Mouse (Mus musculus): ENCODE results near the gene Rgs3. TPM values are rescaled to one million over a fixed set of nuclear protein-coding genes. Genes with fewer than 3 reads are reported as not detected.
A peak's percentile ranks its signal among the peaks of the same experiment; 100 is the strongest.

Gene Rgs3
- polyA plus RNA-seq, 1 experiment from 2014 or later, result 56.9 TPM

DNA sequence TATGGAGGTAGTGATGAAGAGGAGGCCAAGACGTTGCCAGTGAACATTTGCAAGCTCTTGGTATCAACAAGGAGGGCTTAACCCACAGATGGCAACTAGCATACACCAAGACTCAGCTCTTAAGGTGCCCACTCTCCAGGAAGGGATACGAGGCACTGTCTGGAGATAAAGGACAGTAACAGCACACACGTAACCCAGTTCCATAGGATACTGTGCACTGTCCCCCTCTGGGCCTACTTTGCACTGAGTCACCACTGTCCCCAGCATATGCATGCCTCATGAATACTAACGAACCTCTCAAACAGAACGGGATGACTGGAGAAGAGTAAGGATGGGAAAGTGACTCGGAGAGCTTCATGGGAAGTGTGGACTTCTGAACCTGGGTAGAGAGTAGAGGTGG, 48.2 kb downstream of the Rgs3 start:
- Histone ChIP-seq H3K27me3 (0 out of 2 replicates have a peak, but pooled peaks cover 2% of the 10 kb centered on the region), H3K4me2 (no peak overlapping the region), H3K9ac (no peak overlapping the region), H3K27ac (no peak overlapping the region), H3K9me3 (replicated peaks) (no peaks in the 10 kb centered on the region), H3K4me1 (peaks cover 34% of the 10 kb centered on the region), H3K36me3 (no peaks in the 10 kb centered on the region), H3K4me3 (replicated peaks) (no peak overlapping the region)
- no peak for ATAC-seq (replicated peaks; ENCODE audit: low FRiP score)
- 77% methylated on average over 6 of the region's 6 CpGs for WGBS

DNA sequence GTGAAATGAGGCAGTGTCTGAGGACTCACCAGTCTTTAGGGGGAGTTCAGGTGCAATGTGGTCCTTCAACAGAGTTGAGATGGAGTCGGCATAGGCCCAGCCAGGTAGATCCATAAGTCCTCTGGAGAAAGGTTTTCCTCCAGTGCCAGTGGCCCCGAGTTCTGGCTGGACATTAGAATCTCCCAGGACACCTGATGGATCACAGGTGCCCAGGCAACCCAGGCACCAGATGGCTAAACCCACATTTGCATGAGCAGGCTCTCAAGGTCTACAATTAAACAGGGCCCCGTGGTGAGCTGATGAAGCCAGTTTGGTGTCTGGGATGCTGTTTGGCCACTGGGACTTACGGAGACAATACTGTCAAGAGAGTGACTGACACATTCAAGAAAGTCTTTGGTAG, 49.7 kb downstream of the Rgs3 start:
- Histone ChIP-seq H3K4me3 (replicated peaks) (no peak overlapping the region), H3K27ac (no peak overlapping the region), H3K4me1 (peaks cover 49% of the 10 kb centered on the region), H3K36me3 (no peaks in the 10 kb centered on the region), H3K27me3 (0 out of 2 replicates have a peak, but pooled peaks cover 2% of the 10 kb centered on the region), H3K9ac (no peak overlapping the region), H3K4me2 (no peak overlapping the region), H3K9me3 (replicated peaks) (no peaks in the 10 kb centered on the region)
- ATAC-seq (replicated peaks; ENCODE audit: low FRiP score), result no peak
- WGBS, result 85% methylated on average over 4 of the region's 4 CpGs

DNA sequence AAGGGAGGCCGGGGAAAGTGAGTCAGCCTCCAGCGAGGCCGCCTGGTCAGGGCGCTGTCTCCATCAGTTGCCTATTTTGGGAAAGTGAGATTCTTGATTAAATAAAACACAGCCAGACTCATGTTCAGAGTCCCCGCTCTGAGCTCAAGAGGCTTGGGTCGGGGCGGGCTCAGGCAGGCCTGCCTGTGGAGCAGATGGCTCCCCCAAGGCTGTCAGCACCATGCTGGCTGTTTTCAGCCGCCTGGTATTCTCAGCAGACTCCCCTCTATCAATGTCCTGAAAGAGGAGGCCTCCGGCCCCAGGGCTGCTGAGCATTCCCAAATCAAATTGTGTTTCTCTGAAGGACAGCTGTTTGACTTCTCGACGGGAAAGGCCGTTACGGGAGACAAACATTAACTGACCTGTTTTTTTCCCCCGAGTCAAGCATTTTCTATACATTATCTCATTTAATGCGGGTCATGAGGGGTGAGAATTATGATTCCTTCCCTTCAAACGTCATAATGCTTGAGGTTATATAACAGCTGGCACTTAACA, 50.6 kb downstream of the Rgs3 start:
- no peaks in the 10 kb centered on the region for H3K9me3 ChIP-seq (replicated peaks)
- WGBS, result 65% methylated on average over 16 of the region's 16 CpGs
- no peak for ATAC-seq (replicated peaks; ENCODE audit: low FRiP score)
- peaks cover 52% of the 10 kb centered on the region for H3K4me1 ChIP-seq
- no peak overlapping the region for H3K4me3 ChIP-seq (replicated peaks)
- H3K27ac ChIP-seq, result no peak overlapping the region
- H3K36me3 ChIP-seq, result no peaks in the 10 kb centered on the region
- no peak overlapping the region for H3K4me2 ChIP-seq
- H3K27me3 ChIP-seq, result 0 out of 2 replicates have a peak, but pooled peaks cover 2% of the 10 kb centered on the region
- H3K9ac ChIP-seq, result no peak overlapping the region

DNA sequence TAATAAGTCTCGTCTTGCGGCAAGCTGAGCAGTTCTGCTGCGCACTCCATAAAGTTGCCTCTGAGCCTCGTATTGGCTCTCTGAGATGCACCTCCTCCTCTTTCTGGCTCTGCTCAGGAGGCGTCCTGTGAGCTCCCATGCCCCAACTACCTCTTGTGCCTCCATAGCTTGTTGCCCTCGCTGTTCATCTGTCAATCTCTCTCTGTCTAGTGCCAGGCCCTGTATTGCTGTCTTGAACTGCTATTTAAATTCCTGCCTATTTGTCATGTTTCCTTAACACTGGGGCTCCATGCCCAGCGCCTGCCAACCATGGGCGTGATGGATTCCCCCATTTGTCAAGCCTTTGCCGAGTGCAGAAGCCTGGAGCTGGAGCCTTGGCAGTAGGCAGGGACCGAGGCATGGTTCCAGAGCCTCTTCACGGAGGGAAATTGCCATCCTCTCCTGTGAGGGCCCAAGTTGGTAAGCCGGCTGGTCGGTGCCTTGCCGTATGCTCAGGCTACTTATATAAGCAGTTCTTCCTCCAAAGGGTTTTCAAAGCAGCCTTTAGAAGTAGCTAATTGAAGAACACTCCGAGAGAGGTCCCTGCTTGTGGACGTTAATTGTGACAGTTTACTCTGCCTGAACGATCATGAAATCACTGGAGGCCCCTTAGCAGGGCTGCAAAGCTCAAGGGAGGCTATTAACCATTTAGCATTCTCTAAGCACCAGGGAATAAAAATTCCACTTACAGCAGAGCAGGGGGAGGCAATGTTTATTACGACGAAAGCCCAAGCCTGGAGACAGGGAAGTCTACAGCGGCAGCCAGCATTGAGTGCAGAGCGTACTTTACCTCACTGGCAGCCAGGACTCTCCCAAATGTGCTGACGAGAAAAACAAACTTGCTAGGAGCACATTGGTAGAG, 53.2 kb downstream of the Rgs3 start:
- Histone ChIP-seq H3K9ac (no peak overlapping the region), H3K4me2 (peak overlapping the region; percentile 14), H3K27me3 (0 out of 2 replicates have a peak, but pooled peaks cover 2% of the 10 kb centered on the region), H3K9me3 (replicated peaks) (no peaks in the 10 kb centered on the region), H3K36me3 (no peaks in the 10 kb centered on the region), H3K27ac (peak overlapping the region; percentile 57), H3K4me1 (peaks cover 37% of the 10 kb centered on the region), H3K4me3 (replicated peaks) (no peak overlapping the region)
- 18% methylated on average over 22 of the region's 22 CpGs for WGBS
- ATAC-seq (replicated peaks; ENCODE audit: low FRiP score), result peak; percentile 10; the same call in 1 of the 2 replicates

DNA sequence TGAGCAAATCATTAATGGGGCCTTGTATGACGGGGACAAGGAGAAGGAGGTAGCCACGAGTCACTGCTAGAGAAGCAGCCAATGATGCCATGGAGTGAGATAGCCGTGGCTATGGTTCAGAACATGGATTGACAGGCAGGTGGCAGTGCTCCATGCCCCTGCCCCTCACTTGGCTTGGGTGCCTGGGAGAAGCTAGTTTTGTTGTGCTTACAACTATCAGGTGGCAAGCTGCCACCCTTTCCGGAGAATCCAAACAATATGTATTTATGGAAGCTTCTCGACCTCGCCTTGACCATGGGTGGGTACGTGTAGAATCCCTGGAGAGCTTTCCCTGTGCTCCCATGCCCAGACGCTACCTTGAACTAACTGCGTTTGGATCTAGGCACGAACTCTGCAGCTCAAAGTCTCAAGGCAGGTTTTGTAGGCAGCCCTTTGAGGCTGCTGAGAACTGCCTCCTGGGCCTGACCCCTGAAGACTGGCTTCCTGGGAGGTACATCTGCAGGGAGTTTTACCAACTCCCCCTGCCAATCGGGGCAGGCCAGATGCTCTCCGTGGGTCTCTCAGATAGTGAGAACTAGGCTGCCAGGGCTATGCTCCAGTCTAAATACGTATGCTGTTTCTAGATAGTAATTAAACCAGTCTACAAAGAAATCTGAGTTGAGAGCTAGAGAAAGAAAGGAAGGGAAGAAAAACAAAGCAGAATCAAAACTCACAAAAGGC, 54.2 kb downstream of the Rgs3 start:
- Histone ChIP-seq H3K4me3 (replicated peaks) (no peak overlapping the region), H3K9ac (no peak overlapping the region), H3K4me1 (peaks cover 40% of the 10 kb centered on the region), H3K27ac (peak overlapping the region; percentile 57; the same call in 1 of the 2 replicates), H3K27me3 (0 out of 2 replicates have a peak, but pooled peaks cover 6% of the 10 kb centered on the region), H3K4me2 (no peak overlapping the region), H3K9me3 (replicated peaks) (no peaks in the 10 kb centered on the region), H3K36me3 (no peaks in the 10 kb centered on the region)
- ATAC-seq (replicated peaks; ENCODE audit: low FRiP score), result 0 out of 2 replicates have a peak, but pooled peaks have one; percentile 16
- 52% methylated on average over 13 of the region's 13 CpGs for WGBS

DNA sequence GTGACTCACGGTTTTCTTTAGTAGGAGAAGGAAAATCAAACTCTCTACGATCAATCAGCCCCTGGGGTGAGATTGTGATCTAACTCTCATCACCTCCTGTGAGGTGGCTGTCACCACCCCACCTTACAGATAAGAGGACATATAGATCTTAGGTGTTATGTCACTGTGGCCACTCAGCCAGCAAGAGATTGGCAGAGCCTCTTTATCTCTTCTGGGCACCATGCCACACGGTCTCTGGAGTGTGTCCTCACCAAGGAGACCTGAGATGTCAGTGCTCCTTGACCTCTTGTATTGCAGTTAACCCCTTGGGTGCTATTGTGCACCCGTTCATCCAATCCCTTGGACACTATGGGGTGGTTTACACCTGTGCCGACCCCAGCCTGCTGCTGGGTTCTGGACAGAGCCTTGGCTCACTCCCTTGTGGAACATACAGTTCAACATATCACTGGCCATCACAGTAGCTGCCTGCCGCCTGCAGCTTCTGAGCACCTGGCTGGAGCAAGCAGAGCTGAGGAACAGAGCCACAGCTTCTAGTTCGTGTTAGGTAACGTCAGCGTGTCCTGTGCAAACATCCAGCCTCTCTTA, 58.3 kb downstream of the Rgs3 start:
- Histone ChIP-seq H3K4me3 (replicated peaks) (no peak overlapping the region), H3K9me3 (replicated peaks) (no peaks in the 10 kb centered on the region), H3K27ac (peak overlapping the region; percentile 65; the same call in 1 of the 2 replicates), H3K9ac (no peak overlapping the region), H3K36me3 (no peaks in the 10 kb centered on the region), H3K27me3 (0 out of 2 replicates have a peak, but pooled peaks cover 4% of the 10 kb centered on the region), H3K4me1 (peaks cover 53% of the 10 kb centered on the region), H3K4me2 (no peak overlapping the region)
- WGBS, result 68% methylated on average over 9 of the region's 9 CpGs
- ATAC-seq (replicated peaks; ENCODE audit: low FRiP score), result no peak

DNA sequence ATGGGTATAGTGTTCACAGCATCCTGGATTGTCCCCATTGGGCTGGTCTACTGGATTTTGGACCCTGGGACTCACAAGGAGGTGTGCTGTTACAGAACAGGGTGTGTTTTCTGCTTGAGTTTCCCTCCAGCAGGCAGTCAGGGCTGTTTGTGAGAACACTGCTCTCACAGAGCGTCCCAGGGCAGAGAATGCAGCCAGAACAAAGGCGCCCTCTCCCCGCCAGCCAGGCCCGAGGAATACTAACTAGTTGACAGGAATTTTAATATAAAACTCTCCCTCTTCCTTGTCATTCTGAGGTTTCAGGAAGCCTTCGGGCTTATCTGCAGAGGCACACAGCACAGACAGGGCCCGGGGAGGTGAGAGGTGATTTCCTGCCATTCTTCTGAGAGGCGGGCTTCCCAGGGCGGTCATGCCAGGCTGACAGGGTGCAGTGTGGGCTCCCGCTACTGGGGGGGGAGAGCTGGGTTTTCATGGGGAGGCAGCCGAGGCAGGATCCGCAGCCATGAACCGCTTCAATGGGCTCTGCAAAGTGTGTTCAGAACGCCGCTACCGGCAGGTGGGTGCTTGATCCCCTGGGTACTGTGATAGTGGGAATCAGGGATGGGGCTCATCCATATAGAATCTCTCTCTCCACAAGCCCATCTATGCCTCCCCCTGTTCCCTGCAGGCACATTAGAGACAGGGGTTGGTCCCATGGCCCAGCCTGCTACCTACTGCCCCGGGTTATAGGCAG, 59.8 kb downstream of the Rgs3 start:
- peak overlapping the region; percentile 65 for H3K27ac ChIP-seq
- H3K36me3 ChIP-seq, result no peaks in the 10 kb centered on the region
- H3K9ac ChIP-seq, result no peak overlapping the region
- ATAC-seq (replicated peaks; ENCODE audit: low FRiP score), result peak; percentile 69
- peaks cover 52% of the 10 kb centered on the region for H3K4me1 ChIP-seq
- 0 out of 2 replicates have a peak, but pooled peaks cover 4% of the 10 kb centered on the region for H3K27me3 ChIP-seq
- H3K9me3 ChIP-seq (replicated peaks), result no peaks in the 10 kb centered on the region
- WGBS, result 36% methylated on average over 16 of the region's 16 CpGs
- H3K4me2 ChIP-seq, result peak overlapping the region; percentile 0; the same call in 1 of the 2 replicates
- H3K4me3 ChIP-seq (replicated peaks), result peak overlapping the region; percentile 33

DNA sequence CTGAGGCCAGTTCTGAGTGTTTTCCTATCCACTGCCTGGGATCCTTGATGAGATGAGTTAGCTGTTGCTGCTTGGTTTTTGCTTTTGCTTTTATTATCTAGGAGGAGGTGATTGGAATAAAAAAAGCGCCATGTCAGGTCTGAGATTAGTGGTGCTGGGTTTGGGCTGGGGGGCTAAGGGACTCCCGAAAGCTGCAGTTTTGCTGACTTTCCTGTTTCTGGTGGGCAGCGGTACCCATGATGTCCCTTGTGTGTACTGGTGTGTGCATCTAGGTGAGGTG, 60.3 kb downstream of the Rgs3 start:
- Histone ChIP-seq H3K4me1 (peaks cover 54% of the 10 kb centered on the region), H3K4me3 (replicated peaks) (peak overlapping the region; percentile 33), H3K4me2 (peak overlapping the region; percentile 0; the same call in 1 of the 2 replicates), H3K9ac (no peak overlapping the region), H3K9me3 (replicated peaks) (no peaks in the 10 kb centered on the region), H3K36me3 (no peaks in the 10 kb centered on the region), H3K27ac (peak overlapping the region; percentile 65), H3K27me3 (0 out of 2 replicates have a peak, but pooled peaks cover 4% of the 10 kb centered on the region)
- no peak for ATAC-seq (replicated peaks; ENCODE audit: low FRiP score)
- WGBS, result 84% methylated on average over 3 of the region's 3 CpGs

DNA sequence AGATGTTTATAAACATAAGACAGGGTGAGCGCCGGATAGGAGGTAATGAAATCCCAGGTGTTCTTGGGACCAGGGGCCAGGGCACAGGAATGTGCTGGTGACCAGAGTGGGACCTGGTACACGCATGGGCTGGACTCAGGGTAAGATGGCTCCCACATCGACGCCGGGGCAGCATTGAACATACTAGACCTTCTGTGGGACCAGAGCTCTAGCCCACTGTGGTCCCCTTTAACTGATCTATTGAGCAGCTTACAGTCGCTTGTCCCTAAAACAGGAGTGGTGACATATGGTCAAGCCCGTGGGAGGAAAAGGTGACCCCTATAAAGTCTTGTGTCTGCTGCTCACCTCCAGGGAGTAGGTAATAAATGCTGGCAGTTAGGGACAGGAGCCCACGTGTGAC, 61.5 kb downstream of the Rgs3 start:
- Histone ChIP-seq H3K4me1 (peaks cover 66% of the 10 kb centered on the region), H3K36me3 (peaks cover 8% of the 10 kb centered on the region; the same call in 1 of the 2 replicates), H3K4me2 (peak overlapping the region; percentile 45), H3K9ac (0 out of 2 replicates have a peak overlapping the region, but pooled peaks have one; percentile 2), H3K9me3 (replicated peaks) (no peaks in the 10 kb centered on the region), H3K27ac (peak overlapping the region; percentile 91), H3K27me3 (0 out of 2 replicates have a peak, but pooled peaks cover 4% of the 10 kb centered on the region), H3K4me3 (replicated peaks) (peak overlapping the region; percentile 33)
- WGBS, result 59% methylated on average over 9 of the region's 9 CpGs
- no peak for ATAC-seq (replicated peaks; ENCODE audit: low FRiP score)

DNA sequence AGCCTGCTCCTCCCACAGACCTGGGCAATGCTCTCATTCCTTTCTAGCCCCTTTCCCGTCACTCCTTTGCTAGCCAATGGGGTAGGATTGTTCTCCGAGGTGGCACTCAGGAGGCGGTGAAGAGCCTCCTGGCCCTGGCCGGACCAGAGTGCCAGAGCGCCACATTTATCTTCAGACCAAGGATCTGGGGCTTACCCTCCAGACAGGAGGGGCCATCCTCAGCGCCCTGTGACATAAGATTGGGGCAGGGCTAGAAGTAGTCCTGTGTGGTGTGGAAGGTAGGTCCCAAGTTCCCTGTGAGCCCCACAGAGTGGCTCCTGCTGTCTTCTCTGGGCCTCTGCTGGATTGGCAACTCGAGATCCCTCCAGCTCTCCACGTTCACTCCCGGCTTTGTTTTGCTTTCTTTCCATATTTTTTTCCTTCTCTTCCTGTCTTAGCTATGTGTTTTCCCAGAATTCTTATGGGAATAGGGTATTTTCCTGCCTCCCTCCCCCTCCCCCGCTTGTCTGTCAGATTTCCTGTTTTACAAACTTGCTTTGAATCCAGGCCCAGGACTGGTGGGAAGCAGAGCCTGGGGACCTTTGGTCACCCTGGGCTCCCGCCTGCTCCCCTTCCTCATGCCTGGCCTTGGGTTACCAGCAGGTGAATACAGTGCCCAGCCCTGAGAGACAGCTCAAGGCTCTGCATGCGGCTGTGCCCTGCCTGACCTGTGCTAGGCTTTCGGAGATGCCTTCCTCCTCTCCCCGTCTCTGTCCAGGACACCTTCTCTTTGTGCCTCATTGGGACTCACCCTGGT, 62.4 kb downstream of the Rgs3 start:
- Histone ChIP-seq H3K9ac (0 out of 2 replicates have a peak overlapping the region, but pooled peaks have one; percentile 2), H3K36me3 (peaks cover 13% of the 10 kb centered on the region; the same call in 1 of the 2 replicates), H3K4me2 (peak overlapping the region; percentile 45), H3K9me3 (replicated peaks) (no peaks in the 10 kb centered on the region), H3K4me3 (replicated peaks) (peak overlapping the region; percentile 33), H3K27me3 (0 out of 2 replicates have a peak, but pooled peaks cover 4% of the 10 kb centered on the region), H3K4me1 (peaks cover 76% of the 10 kb centered on the region), H3K27ac (peak overlapping the region; percentile 91)
- WGBS, result 55% methylated on average over 14 of the region's 14 CpGs
- ATAC-seq (replicated peaks; ENCODE audit: low FRiP score), result peak; percentile 30; the same call in 1 of the 2 replicates

Measured in kidney, embryonic 15.5 days (tissue).